Mouse (Mus musculus): ENCODE data around the gene Tmf1. TPM values are rescaled to one million over a fixed set of nuclear protein-coding genes. Genes with fewer than 3 reads are reported as not detected.

Gene Tmf1
- polyA plus RNA-seq, 1 experiment from 2014 or later: 34.7 TPM

DNA sequence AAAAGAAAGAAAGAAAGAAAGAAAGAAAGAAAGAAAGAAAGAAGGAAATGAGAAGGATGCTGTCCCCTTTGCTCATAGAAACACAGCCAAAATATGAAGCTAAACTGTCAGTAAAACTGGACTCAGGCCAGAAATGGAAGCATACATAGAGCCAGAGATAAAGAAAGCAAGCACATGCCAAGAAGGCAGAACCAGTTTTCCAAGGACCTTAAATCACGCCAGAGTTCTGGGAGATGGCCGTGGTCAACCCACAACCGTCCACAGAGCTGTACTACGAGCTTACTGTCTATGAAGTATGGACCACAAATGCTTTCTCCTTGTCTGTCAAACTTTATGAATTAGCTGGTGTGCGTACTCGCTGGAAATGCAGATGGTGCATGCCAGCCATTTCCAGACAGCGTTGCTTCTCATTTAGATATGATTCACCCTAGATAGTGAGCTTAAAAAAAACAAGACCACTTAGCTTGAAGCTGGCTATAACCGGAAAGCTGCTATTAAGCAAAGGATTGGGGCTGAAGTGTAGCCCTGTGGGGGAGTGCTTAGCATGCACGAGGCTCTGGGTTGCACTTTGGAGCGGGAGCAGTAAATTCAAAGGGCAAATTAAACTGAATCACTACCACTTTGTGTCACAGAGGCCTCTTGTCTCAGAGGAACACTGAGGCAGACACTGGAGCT, 54.4 kb downstream of the Tmf1 start:
- Histone ChIP-seq H3K27ac (ENCODE audit: low read depth, low read length) (no peak overlapping the region), H3K9me3 (ENCODE audit: control insufficient read depth, low read length) (no peaks in the 10 kb centered on the region), H3K27me3 (replicated peaks; ENCODE audit: control insufficient read depth, insufficient read depth, low read length) (no peaks in the 10 kb centered on the region), H3K36me3 (ENCODE audit: control insufficient read depth, insufficient read depth, low read length) (no peaks in the 10 kb centered on the region), H3K4me1 (ENCODE audit: control insufficient read depth, insufficient read depth, low read depth, low read length) (no peaks in the 10 kb centered on the region), H3K9ac (ENCODE audit: low read depth, low read length) (no peak overlapping the region), H3K4me3 (ENCODE audit: low read length) (no peak overlapping the region), H3K4me2 (ENCODE audit: low read length) (no peak overlapping the region)
- no peak for ATAC-seq
- WGBS: 74% methylated on average over 10 of the region's 10 CpGs

GRCm38 (mm10) chr6:97120922-97121321, 58.0 kb downstream of the Tmf1 start:
- no peak overlapping the region for H3K4me2 ChIP-seq (ENCODE audit: low read length)
- H3K4me3 ChIP-seq (ENCODE audit: low read length): no peak overlapping the region
- H3K4me1 ChIP-seq (ENCODE audit: control insufficient read depth, insufficient read depth, low read depth, low read length): no peaks in the 10 kb centered on the region
- no peaks in the 10 kb centered on the region for H3K36me3 ChIP-seq (ENCODE audit: control insufficient read depth, insufficient read depth, low read length)
- H3K9ac ChIP-seq (ENCODE audit: low read depth, low read length): no peak overlapping the region
- H3K27me3 ChIP-seq (replicated peaks; ENCODE audit: control insufficient read depth, insufficient read depth, low read length): no peaks in the 10 kb centered on the region
- WGBS: 64% methylated on average over 4 of the region's 4 CpGs
- no peak overlapping the region for H3K27ac ChIP-seq (ENCODE audit: low read depth, low read length)
- ATAC-seq: no peak
- no peaks in the 10 kb centered on the region for H3K9me3 ChIP-seq (ENCODE audit: control insufficient read depth, low read length)

DNA sequence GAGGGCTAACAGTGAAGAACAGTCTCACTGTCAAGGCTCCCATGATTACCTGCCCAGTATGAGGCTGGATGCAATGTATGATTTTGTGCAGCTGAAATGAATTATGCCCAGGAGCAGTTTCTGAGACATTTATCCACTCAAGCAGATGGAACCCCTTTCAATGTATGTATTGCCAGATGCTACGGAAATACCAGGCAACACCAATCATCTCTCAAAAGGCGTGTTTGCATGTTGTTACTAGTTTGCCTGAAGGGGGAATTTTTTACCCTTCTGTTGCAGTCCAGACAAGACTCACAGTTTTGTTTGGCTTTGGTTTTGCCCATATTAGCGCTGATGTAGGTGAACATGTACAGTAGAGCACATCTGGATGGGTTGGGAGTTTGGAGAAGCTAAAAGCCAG, 60.6 kb downstream of the Tmf1 start:
- WGBS: 81% methylated on average over 3 of the region's 3 CpGs
- no peak overlapping the region for H3K27ac ChIP-seq (ENCODE audit: low read depth, low read length)
- H3K27me3 ChIP-seq (replicated peaks; ENCODE audit: control insufficient read depth, insufficient read depth, low read length): no peaks in the 10 kb centered on the region
- H3K4me2 ChIP-seq (ENCODE audit: low read length): no peak overlapping the region
- H3K36me3 ChIP-seq (ENCODE audit: control insufficient read depth, insufficient read depth, low read length): peaks cover 3% of the 10 kb centered on the region; the same call in 1 of the 2 replicates
- H3K4me1 ChIP-seq (ENCODE audit: control insufficient read depth, insufficient read depth, low read depth, low read length): no peaks in the 10 kb centered on the region
- H3K9me3 ChIP-seq (ENCODE audit: control insufficient read depth, low read length): no peaks in the 10 kb centered on the region
- H3K4me3 ChIP-seq (ENCODE audit: low read length): no peak overlapping the region
- H3K9ac ChIP-seq (ENCODE audit: low read depth, low read length): no peak overlapping the region
- no peak for ATAC-seq

GRCm38 (mm10) chr6:97116896-97117295, 62.0 kb downstream of the Tmf1 start:
- no peaks in the 10 kb centered on the region for H3K4me1 ChIP-seq (ENCODE audit: control insufficient read depth, insufficient read depth, low read depth, low read length)
- peaks cover 9% of the 10 kb centered on the region; the same call in 1 of the 2 replicates for H3K36me3 ChIP-seq (ENCODE audit: control insufficient read depth, insufficient read depth, low read length)
- no peak overlapping the region for H3K4me3 ChIP-seq (ENCODE audit: low read length)
- no peak for ATAC-seq
- no peaks in the 10 kb centered on the region for H3K27me3 ChIP-seq (replicated peaks; ENCODE audit: control insufficient read depth, insufficient read depth, low read length)
- H3K27ac ChIP-seq (ENCODE audit: low read depth, low read length): no peak overlapping the region
- H3K9ac ChIP-seq (ENCODE audit: low read depth, low read length): no peak overlapping the region
- no peaks in the 10 kb centered on the region for H3K9me3 ChIP-seq (ENCODE audit: control insufficient read depth, low read length)
- WGBS: 82% methylated on average over 5 of the region's 5 CpGs
- no peak overlapping the region for H3K4me2 ChIP-seq (ENCODE audit: low read length)

DNA sequence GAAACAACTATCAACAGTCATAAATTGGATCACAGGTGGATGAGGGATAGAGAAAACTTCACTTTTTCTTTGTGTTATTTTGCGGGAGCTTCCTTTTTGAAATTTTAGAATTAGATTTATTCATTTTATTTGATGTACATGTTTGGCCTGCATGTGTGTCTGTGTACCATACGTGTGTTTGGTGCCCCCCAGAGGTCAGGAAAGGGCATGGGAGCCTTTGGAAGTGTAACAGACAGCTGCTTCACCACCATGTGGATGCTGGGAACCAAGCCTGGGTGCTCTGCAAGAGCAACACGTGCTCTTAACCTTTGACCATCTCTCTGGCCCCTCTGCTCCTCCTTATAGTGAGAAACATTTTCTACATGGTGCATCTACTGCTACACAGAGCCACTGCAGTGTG, 64.1 kb downstream of the Tmf1 start:
- Histone ChIP-seq H3K27ac (ENCODE audit: low read depth, low read length) (no peak overlapping the region), H3K4me1 (ENCODE audit: control insufficient read depth, insufficient read depth, low read depth, low read length) (no peaks in the 10 kb centered on the region), H3K27me3 (replicated peaks; ENCODE audit: control insufficient read depth, insufficient read depth, low read length) (no peaks in the 10 kb centered on the region), H3K4me2 (ENCODE audit: low read length) (no peak overlapping the region), H3K4me3 (ENCODE audit: low read length) (no peak overlapping the region), H3K9ac (ENCODE audit: low read depth, low read length) (no peak overlapping the region), H3K9me3 (ENCODE audit: control insufficient read depth, low read length) (no peaks in the 10 kb centered on the region), H3K36me3 (ENCODE audit: control insufficient read depth, insufficient read depth, low read length) (peaks cover 12% of the 10 kb centered on the region; the same call in 1 of the 2 replicates)
- WGBS: 62% methylated on average over 3 of the region's 3 CpGs
- ATAC-seq: no peak

DNA sequence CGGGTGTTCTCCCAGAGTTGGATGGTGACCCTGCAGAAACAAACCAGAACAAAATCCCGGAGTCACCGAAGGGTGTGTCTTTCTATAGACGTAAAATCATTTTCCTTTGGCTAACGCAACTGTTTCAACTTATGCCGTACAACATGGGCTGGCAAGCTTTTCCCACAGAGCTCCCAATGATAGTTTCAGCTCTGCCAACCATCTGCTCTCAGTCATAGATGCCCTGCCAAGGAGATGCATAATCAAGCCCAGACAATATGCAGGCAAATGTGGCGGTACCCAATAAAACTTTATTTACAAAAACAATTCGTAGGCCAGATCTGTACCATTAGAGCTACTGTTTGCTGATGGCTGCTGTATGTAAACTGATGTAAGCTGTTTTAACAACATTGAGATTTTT, 66.7 kb downstream of the Tmf1 start:
- Histone ChIP-seq H3K36me3 (ENCODE audit: control insufficient read depth, insufficient read depth, low read length) (peaks cover 12% of the 10 kb centered on the region; the same call in 1 of the 2 replicates), H3K4me2 (ENCODE audit: low read length) (no peak overlapping the region), H3K9me3 (ENCODE audit: control insufficient read depth, low read length) (no peaks in the 10 kb centered on the region), H3K27me3 (replicated peaks; ENCODE audit: control insufficient read depth, insufficient read depth, low read length) (no peaks in the 10 kb centered on the region), H3K4me3 (ENCODE audit: low read length) (no peak overlapping the region), H3K27ac (ENCODE audit: low read depth, low read length) (no peak overlapping the region), H3K4me1 (ENCODE audit: control insufficient read depth, insufficient read depth, low read depth, low read length) (no peaks in the 10 kb centered on the region), H3K9ac (ENCODE audit: low read depth, low read length) (no peak overlapping the region)
- ATAC-seq: no peak
- WGBS: 88% methylated on average over 8 of the region's 8 CpGs

DNA sequence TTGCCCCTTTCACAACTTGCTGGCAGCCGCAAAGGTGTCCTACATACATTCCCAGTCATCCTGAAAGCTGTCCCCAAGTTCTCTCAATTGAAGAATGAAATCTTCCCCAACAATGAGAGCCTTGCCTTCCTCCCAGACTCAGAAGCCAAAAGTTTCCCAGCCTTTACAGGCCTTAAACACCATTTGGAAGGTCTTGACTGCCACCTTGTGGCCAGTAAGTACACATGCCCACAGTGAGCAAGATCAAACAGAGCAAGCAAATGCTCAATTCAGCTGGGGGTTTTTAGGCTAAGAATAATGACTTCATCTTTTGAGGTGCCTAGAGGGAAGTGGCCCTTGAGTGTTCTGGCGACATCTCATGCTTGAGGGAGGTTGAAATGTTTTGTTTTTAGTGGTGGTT, 72.1 kb downstream of the Tmf1 start:
- Histone ChIP-seq H3K4me1 (ENCODE audit: control insufficient read depth, insufficient read depth, low read depth, low read length) (peaks cover 6% of the 10 kb centered on the region; the same call in 1 of the 2 replicates), H3K4me2 (ENCODE audit: low read length) (no peak overlapping the region), H3K27me3 (replicated peaks; ENCODE audit: control insufficient read depth, insufficient read depth, low read length) (no peaks in the 10 kb centered on the region; the same call in 1 of the 2 replicates), H3K4me3 (ENCODE audit: low read length) (no peak overlapping the region), H3K9ac (ENCODE audit: low read depth, low read length) (no peak overlapping the region), H3K36me3 (ENCODE audit: control insufficient read depth, insufficient read depth, low read length) (peaks cover 2% of the 10 kb centered on the region; the same call in 1 of the 2 replicates), H3K27ac (ENCODE audit: low read depth, low read length) (no peak overlapping the region), H3K9me3 (ENCODE audit: control insufficient read depth, low read length) (no peaks in the 10 kb centered on the region)
- 22% methylated on average over 2 of the region's 2 CpGs for WGBS
- peak; percentile 79 for ATAC-seq

GRCm38 (mm10) chr6:97106106-97106505, 72.8 kb downstream of the Tmf1 start:
- Histone ChIP-seq H3K27ac (ENCODE audit: low read depth, low read length) (no peak overlapping the region), H3K4me3 (ENCODE audit: low read length) (no peak overlapping the region), H3K36me3 (ENCODE audit: control insufficient read depth, insufficient read depth, low read length) (no peaks in the 10 kb centered on the region), H3K4me1 (ENCODE audit: control insufficient read depth, insufficient read depth, low read depth, low read length) (peaks cover 7% of the 10 kb centered on the region; the same call in 1 of the 2 replicates), H3K27me3 (replicated peaks; ENCODE audit: control insufficient read depth, insufficient read depth, low read length) (no peaks in the 10 kb centered on the region; the same call in 1 of the 2 replicates), H3K4me2 (ENCODE audit: low read length) (no peak overlapping the region), H3K9ac (ENCODE audit: low read depth, low read length) (no peak overlapping the region), H3K9me3 (ENCODE audit: control insufficient read depth, low read length) (no peaks in the 10 kb centered on the region)
- no peak for ATAC-seq
- 84% methylated on average over 8 of the region's 8 CpGs for WGBS

- Histone ChIP-seq H3K9ac (ENCODE audit: low read depth, low read length) (no peak overlapping the region), H3K36me3 (ENCODE audit: control insufficient read depth, insufficient read depth, low read length) (no peaks in the 10 kb centered on the region), H3K4me2 (ENCODE audit: low read length) (no peak overlapping the region), H3K4me1 (ENCODE audit: control insufficient read depth, insufficient read depth, low read depth, low read length) (peaks cover 7% of the 10 kb centered on the region; the same call in 1 of the 2 replicates), H3K27me3 (replicated peaks; ENCODE audit: control insufficient read depth, insufficient read depth, low read length) (no peaks in the 10 kb centered on the region; the same call in 1 of the 2 replicates), H3K4me3 (ENCODE audit: low read length) (no peak overlapping the region), H3K9me3 (ENCODE audit: control insufficient read depth, low read length) (no peaks in the 10 kb centered on the region), H3K27ac (ENCODE audit: low read depth, low read length) (no peak overlapping the region)
- no peak for ATAC-seq
- 79% methylated on average over 7 of the region's 7 CpGs for WGBS
Observed at GRCm38 (mm10) chr6:97104264-97104852, 74.6 kb downstream of the Tmf1 start.

Data from hindbrain, embryonic 16.5 days (tissue).